Comparison of ENCODE assay signal across 8 mouse cellular contexts in genomic region chr8:88252791-88253190, GRCm38 (mm10). TPM values are rescaled to one million over a fixed set of nuclear protein-coding genes. Genes with fewer than 3 reads are reported as not detected.
DNase-seq lines count a peak whose midpoint lies in the region; ATAC-seq lines count a peak whose summit lies in the region.

No protein-coding gene starts in this region.

- no peaks in the 10 kb centered on the region for H3K4me1 ChIP-seq in heart, embryonic 11.5 days (ENCODE audit: control insufficient read depth, insufficient read depth, low read length)
- no peaks in the 10 kb centered on the region for H3K4me1 ChIP-seq in embryonic facial prominence, embryonic 14.5 days (ENCODE audit: control insufficient read depth, insufficient read depth, low read length)

- peak; percentile 29 to 57 for DNase-seq in heart, postnatal 14 days
- peak; percentile 83 for DNase-seq in testis, postnatal 10 days (ENCODE audit: low spot score)
- DNase-seq in testis, postnatal 14 days (ENCODE audit: low spot score): no peak
- peak; percentile 44 for DNase-seq in embryonic facial prominence, embryonic 14.5 days (ENCODE audit: low spot score)
- no peak for DNase-seq in gastrocnemius, adult 18-20 months (ENCODE audit: low spot score)

- H3K27me3 ChIP-seq in heart, embryonic 11.5 days (ENCODE audit: control insufficient read depth, insufficient read depth, low read length): no peaks in the 10 kb centered on the region
- no peaks in the 10 kb centered on the region for H3K27me3 ChIP-seq in embryonic facial prominence, embryonic 14.5 days (replicated peaks; ENCODE audit: control insufficient read depth, insufficient read depth, low read length)

- no peak for ATAC-seq in heart, embryonic 11.5 days (replicated peaks; ENCODE audit: insufficient number of reproducible peaks, low FRiP score, low TSS enrichment)
- no peak for ATAC-seq in embryonic facial prominence, embryonic 14.5 days (ENCODE audit: low read depth)
- ATAC-seq in megakaryocyte progenitor cell, adult 5-6 weeks (replicated peaks; ENCODE audit: poor library complexity): peak; percentile 76
- no peak for ATAC-seq in erythroid progenitor cell, adult 5-6 weeks (replicated peaks; ENCODE audit: low FRiP score, poor library complexity, severe bottlenecking)

- H3K36me3 ChIP-seq in heart, embryonic 11.5 days (ENCODE audit: control insufficient read depth, insufficient read depth, low read length): peaks cover 22% of the 10 kb centered on the region
- peaks cover 76% of the 10 kb centered on the region for H3K36me3 ChIP-seq in embryonic facial prominence, embryonic 14.5 days (ENCODE audit: control insufficient read depth, insufficient read depth, low read length)

- WGBS in heart, embryonic 11.5 days (ENCODE audit: insufficient replicate concordance): 81% methylated on average over 3 of the region's 3 CpGs
- WGBS in embryonic facial prominence, embryonic 14.5 days: 71% methylated on average over 3 of the region's 3 CpGs

- intact Hi-C loops in heart, postnatal 14 days (cut with DNase I): no loop called here

- H3K9ac ChIP-seq in heart, embryonic 11.5 days (ENCODE audit: low read depth, low read length): no peak overlapping the region
- no peak overlapping the region for H3K9ac ChIP-seq in embryonic facial prominence, embryonic 14.5 days (ENCODE audit: low read depth, low read length)

- H3K4me2 ChIP-seq in heart, embryonic 11.5 days: no peak overlapping the region
- H3K4me2 ChIP-seq in embryonic facial prominence, embryonic 14.5 days (ENCODE audit: low read depth, low read length): no peak overlapping the region

- H3K9me3 ChIP-seq in heart, embryonic 11.5 days (replicated peaks; ENCODE audit: control insufficient read depth, low read length): no peaks in the 10 kb centered on the region
- H3K9me3 ChIP-seq in embryonic facial prominence, embryonic 14.5 days (ENCODE audit: control insufficient read depth, low read length): no peaks in the 10 kb centered on the region

- H3K27ac ChIP-seq in heart, embryonic 11.5 days (ENCODE audit: low read depth, low read length): no peak overlapping the region
- no peak overlapping the region for H3K27ac ChIP-seq in embryonic facial prominence, embryonic 14.5 days (replicated peaks; ENCODE audit: low read depth, low read length)

- no peak overlapping the region for H3K4me3 ChIP-seq in heart, embryonic 11.5 days (ENCODE audit: low read depth, low read length)
- H3K4me3 ChIP-seq in embryonic facial prominence, embryonic 14.5 days (ENCODE audit: low read depth, low read length): no peak overlapping the region

RNA-seq across cellular contexts. Expression of gene Adcy7, which starts 19.4 kb away (rescaled TPM):
- 1 to 10 TPM; 7.5 to 9.8 TPM for total RNA-seq in heart, postnatal 14 days (2021)
- polyA plus RNA-seq in heart, embryonic 11.5 days (2014; fragmentation: Nextera tagmentation; extraction: Ambion mirVana): 2.4 and 2.9 TPM in 2 replicates
- polyA plus RNA-seq in embryonic facial prominence, embryonic 14.5 days (2014; fragmentation: Nextera tagmentation; extraction: Ambion mirVana): 7.3 and 7.7 TPM in 2 replicates
- total RNA-seq in megakaryocyte progenitor cell, adult 5-6 weeks (2015): 25.5 and 27.8 TPM in 2 replicates
- total RNA-seq in megakaryocyte progenitor cell, adult 5-6 weeks (2017): 40.6 and 41.6 TPM in 2 replicates
- total RNA-seq in erythroid progenitor cell, adult 5-6 weeks (2015; ENCODE audit: low replicate concordance): 4.6 and 5.4 TPM in 2 replicates
- total RNA-seq in erythroid progenitor cell, adult 5-6 weeks (2017; ENCODE audit: low replicate concordance): 2.4 and 6.3 TPM in 2 replicates
- total RNA-seq in gastrocnemius, adult 18-20 months (2021): 1 to 10 TPM; 1.9 to 3.2 TPM

RNA-seq across cellular contexts. Expression of gene Tent4b, which starts 53.8 kb away (rescaled TPM):
- total RNA-seq in heart, postnatal 14 days (2021): 10 to 100 TPM; 17.6 to 17.8 TPM
- 8.5 and 9.7 TPM in 2 replicates for polyA plus RNA-seq in heart, embryonic 11.5 days (2014; fragmentation: Nextera tagmentation; extraction: Ambion mirVana)
- 10.0 and 12.0 TPM in 2 replicates for polyA plus RNA-seq in embryonic facial prominence, embryonic 14.5 days (2014; fragmentation: Nextera tagmentation; extraction: Ambion mirVana)
- 41.2 and 44.9 TPM in 2 replicates for total RNA-seq in megakaryocyte progenitor cell, adult 5-6 weeks (2015)
- total RNA-seq in megakaryocyte progenitor cell, adult 5-6 weeks (2017): 35.7 and 44.7 TPM in 2 replicates
- 24.7 and 24.9 TPM in 2 replicates for total RNA-seq in erythroid progenitor cell, adult 5-6 weeks (2015; ENCODE audit: low replicate concordance)
- total RNA-seq in erythroid progenitor cell, adult 5-6 weeks (2017; ENCODE audit: low replicate concordance): 24.1 and 30.5 TPM in 2 replicates
- total RNA-seq in gastrocnemius, adult 18-20 months (2021): 10 to 100 TPM; 13.0 to 15.3 TPM

Comparison
In these comparisons a context has a peak if more than half of its experiments do, and no peak if none do; other contexts are left out.
1. DNase-seq: peak in heart, postnatal 14 days (2 of 2), testis, postnatal 10 days (single experiment) and embryonic facial prominence, embryonic 14.5 days (single experiment); none in testis, postnatal 14 days (single experiment) and gastrocnemius, adult 18-20 months (single experiment).